Mouse (Mus musculus) frontal cortex, adult (tissue): ENCODE results near the gene Slc12a3.

Experiments used
- ATAC-seq: cut with Nextera tagmentation; 2 replicates; pipeline ENCODE4 v1.9.2; 2017; ENCODE audit warnings: mild to moderate bottlenecking, moderate library complexity, mixed read lengths; ENCODE audit not compliant: low TSS enrichment

Gene Slc12a3

GRCm38 (mm10) chr8:94408443-94409080, 79.6 kb downstream of the Slc12a3 start:
- ATAC-seq = no peak

- ATAC-seq = no peak
Observed at GRCm38 (mm10) chr8:94409523-94409922, 80.5 kb downstream of the Slc12a3 start.

GRCm38 (mm10) chr8:94412518-94412917, 83.5 kb downstream of the Slc12a3 start:
- ATAC-seq = no peak

GRCm38 (mm10) chr8:94413509-94413908, 84.5 kb downstream of the Slc12a3 start:
- no peak for ATAC-seq

DNA sequence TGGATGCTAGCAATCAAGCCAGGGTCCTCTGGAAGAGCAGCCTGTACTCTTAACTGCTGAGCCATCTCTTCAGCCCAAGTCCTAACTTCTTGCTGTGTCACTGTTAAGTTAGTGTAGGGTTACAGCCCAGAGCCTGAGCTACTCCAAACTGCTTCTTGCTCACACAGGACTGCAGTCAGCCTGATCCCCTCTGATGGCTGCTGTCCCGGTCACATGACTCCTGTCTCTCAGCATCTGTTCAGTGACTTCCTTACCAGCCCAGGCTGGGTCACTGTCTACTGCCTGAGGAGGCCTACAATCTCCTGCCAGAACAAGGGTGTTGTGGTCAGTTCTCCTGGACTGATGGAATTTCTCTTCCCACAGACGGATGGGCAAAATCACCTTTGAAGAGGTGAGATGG, 86.2 kb downstream of the Slc12a3 start:
- ATAC-seq = no peak
